Mouse (Mus musculus) right cerebral cortex, postnatal 10 days (tissue): ENCODE measurements around the gene Rgs2.

ENCODE experiments used
- DNase-seq, 2 experiments: peaks; one replicate each; pipeline ENCODE4 v3.0.0; 2021; ENCODE audit warnings: low spot score in 2 of 2

Gene Rgs2

DNA sequence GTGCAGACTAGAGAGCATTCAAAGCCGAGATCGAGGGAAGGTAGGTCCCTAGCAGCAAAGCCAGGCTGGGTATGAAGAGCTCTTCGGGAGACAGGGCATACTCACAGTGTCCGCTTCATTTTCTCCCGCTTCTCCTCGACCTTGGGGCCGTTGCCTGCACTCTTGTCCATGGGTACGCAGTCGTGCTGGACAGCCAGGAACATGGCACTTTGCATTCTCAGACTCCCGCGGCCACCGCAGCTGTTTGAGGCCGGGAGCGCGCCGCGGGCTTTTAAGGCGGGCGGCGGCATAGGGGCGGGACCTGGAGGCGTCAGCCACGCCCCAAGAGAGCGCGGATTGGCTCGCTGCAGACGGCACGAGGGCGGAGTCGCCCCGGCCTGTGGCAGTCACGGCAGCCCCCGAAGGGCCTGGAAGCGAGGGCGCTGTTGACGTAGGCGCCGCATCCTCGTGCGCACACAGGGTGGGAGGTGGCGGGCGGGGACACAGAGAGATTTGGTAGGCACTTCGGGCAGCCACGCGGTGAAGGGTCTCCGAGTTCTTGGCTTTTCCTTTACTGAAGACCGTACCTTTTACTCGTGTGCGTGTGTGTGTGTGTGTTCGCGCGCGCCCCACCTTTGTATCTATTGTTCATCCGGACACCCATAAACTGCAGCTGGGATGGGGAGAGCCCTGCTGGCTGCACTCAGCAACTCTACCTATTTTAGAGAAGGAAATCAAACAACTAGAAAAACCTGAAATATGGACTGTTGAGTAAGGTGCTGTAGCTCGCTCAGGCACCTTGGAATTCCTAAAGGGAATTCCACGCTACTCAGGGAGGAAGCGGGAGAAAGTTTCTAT is at the start of gene Rgs2:
Gene Rgs2, minus strand, starts transcription at position 258 of the 837 bp plus-strand sequence.
- peak; percentile 98 for DNase-seq

DNA sequence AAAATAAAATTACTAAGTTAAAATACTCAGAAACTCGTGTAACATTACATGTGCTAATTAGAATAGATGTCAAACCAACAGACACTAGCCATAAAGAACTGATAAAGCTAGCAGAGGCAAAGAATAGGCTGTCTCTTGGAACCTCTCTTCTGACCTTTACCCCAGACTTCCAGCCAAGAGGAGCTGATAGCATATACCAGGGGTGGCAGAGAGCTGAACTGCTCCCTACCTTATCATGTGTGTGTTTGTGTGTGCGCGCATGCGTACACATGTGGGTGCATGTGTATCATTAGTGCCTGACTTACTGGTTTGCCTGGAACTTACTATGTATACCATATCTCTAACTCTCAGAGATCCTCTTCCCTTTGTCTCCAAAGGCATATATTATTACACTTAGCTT is 49.4 kb upstream of the Rgs2 start:
- DNase-seq: no peak

DNA sequence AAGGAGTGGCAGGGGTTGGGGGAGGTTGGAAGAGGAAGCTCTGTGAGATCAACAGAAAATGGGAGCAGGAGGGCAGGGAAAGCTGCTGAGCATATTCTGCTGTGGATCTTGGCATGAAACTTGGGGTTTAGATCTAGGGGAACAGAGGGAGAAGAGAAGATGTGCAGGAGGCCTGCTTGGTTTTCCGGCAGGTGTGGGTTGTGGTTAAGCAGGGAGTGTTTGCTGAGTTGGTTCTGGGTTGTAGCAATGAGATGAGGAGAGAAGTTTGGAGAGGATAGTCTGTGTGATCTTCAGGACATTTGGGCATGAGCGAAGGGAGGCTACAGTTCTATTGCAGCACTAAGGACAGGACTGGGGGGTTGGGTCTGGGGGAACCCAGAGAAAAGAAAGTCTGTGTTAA is 37.9 kb upstream of the Rgs2 start:
- no peak for DNase-seq

DNA sequence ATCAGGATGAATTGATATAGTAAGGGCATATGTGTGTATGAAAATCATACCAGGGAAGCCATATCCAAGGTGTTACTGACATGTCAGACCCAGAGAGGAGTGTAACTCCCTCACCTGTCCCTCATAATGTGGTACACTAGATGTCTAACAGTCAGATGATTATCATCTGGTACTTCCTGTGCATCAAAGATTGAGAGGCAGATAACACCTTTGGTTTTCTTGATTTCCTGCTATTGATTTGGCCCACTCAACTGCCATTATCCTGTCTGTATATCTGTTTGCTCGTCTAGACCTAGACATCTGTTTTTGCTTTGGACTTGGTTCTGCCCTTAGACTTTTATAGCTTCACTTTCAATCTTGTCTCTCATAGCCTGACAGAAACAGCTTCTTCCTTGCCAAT is 29.5 kb upstream of the Rgs2 start:
- no peak for DNase-seq

DNA sequence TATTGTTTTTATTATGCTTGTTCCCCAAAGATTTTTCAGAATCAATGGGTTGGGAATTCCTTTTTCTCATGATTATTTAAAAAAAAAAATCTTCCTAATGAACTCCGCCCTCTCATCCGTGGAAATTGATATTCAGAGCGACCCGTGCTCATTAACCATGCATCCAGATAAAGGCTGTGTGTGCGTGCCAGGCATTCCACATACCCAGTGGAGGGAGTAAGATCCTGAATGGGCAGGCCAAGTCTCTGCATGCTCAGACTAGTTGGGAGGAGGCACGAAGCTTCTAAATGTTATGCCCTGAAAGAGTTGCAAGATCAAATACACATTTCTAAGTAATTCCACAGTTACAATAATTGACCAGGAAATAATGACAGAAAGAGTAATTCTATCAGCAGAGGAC is 26.5 kb upstream of the Rgs2 start:
- no peak for DNase-seq

DNA sequence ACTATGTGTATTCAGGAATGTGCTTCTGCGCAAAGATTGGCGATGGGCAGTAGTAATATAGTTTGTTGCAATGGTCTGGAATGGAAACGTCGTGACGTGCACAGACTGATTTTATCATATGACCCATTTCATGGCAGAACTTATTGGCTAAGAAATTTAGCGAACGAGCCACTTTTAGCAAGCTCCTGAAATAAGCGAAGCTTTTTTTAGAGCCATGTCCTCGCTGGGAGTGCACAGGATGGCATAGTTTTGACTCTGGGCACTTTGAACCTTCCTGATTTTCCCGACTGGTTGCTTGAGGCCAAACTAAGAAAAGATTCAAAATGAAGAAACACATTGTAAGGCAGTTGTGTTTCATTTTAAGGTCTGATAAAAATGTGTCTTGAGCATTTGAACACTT is 25.7 kb upstream of the Rgs2 start:
- DNase-seq: peak; percentile 31 to 41

DNA sequence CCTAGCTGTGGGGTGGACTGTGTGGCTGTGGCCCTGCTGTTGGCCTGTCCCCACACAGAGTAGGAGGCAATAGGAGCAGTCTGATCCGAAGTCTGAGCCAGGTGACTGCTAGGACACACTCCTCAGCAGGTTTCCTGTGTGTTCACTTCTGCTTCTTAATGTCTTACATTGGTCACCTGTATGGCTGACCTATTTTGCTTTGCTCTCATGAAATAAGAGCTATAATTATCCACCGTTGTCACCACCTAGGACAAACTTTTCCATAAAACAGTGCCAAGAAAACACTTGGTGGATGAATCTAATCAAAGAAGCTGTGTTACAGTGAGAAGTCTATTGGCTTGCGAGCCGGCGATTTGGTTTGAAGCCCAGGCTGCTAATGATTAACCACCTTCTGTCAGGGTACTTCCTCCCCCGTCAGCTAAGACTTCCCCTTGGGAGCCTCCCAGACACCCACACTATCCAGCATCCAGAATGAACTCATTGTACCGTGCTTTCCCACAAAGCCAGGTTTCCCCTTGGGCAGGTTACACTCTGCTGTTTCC is 14.5 kb upstream of the Rgs2 start:
- DNase-seq: peak; percentile 44 to 47

DNA sequence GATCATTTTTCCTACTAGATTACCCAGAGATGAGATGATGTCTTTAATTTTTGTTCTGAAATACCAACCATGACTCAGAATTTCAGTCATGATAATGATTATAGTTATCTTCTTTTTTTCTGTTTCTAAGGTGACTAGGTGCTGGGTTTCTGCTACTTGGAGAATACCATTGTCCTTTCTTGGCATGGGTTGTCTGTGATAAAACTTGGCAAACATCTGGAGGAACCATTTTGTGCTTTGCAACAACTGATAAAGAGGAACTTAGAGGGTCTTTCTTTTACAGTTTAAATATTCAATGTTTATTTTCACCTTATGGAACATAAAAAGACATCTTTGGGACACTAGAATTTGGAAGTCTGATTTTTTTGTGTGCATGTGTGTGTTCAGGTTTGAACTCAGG is 10.0 kb upstream of the Rgs2 start:
- DNase-seq: no peak

DNA sequence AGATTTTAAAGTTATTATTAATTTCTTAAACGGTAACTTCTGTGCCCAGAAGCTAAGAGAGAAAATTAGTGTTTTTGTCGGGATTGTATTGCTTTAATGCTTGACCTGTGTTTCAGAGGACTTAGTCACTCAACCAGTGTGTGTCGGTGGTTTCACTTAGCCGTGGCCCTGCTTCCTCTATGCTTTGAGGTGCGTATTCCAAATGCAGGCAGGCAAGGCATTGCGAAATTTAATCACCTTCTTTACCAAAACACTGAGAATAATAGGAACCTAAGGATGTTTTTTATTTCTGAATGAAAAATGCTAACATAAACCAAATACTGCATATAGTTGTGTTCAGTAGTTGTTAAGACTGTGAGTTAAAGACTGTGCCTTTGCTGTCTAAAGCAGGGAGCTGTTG is 3.4 kb upstream of the Rgs2 start:
- no peak for DNase-seq

DNA sequence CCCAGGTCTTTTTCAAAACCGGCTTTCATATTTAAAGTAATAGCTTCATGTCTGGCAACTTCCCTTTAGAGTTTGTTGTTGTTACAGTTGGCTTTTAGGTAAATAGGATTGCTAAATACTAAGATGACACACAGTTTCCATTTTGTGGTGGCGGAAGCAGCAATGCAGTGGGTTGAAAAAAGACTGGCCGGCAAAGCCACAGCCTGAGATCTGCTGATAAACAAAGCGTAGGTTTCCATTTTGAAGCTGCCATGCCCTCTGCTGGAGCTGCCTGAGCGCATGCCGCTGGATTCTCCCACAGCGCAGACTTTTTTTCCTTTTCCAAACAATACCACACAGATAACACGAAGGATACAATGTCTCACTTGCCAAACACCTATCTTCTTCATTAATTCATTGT is 2.6 kb upstream of the Rgs2 start:
- peak; percentile 81 to 82 for DNase-seq

DNA sequence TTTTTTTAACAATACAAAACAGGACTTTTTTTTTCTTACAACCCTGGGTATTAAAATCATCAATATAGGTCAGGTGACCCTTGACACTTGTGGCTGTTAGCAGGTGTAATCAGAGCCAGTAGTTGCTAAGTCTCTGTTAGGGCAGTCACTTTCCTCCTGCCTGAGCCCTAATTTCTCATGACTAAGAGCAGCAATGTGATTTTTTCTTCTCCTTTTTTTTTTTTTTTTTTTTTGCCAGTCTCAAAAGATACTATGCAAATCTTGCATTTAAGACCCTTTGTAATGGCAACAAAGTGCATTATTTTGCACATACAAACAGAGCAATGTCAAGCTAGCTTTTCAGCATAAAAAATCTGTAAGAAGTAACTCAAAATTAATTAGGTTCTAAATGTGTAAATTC is 1.7 kb upstream of the Rgs2 start:
- DNase-seq: no peak

DNA sequence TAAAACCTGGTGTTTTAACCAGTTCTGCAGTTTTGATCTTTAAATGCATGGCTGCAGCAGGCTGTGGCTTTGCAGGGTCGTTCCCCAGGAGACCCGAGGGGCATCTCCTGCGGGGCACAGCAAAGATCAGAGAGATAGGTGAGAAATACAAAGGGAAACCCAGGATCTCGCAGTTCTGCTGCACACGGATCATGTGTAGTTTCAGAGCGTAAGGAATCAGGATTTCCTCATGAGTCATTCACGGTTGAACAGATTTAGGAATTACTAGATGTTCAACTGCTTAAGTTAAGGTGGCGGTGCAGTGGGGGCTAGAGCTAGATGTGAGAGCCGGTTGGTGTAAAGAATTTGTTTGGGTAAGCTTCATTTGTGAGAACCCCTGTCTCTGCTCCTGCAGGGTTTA is 780 bp upstream of the Rgs2 start:
- peak in 1 of 2 experiments; percentile 37 for DNase-seq

DNA sequence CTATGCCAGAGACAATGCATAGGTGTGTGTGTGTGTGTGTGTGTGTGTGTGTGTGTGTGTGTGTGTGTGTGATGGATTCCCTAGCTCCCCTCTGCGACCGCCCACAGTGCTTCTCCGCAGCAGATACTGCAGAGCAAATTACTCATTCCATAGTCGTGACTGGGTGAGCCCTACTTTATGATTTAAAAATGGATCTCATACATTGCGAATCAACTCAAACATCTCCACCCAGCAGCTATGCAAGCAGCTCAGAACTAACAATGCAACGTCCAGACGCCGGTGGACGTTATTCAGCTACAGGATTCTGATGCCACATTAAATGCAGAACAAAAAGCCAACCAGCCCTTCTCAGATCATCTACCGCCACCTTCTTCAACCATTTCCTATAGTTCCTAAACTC is 545 bp downstream of the Rgs2 start:
- DNase-seq: peak; percentile 57 to 73

DNA sequence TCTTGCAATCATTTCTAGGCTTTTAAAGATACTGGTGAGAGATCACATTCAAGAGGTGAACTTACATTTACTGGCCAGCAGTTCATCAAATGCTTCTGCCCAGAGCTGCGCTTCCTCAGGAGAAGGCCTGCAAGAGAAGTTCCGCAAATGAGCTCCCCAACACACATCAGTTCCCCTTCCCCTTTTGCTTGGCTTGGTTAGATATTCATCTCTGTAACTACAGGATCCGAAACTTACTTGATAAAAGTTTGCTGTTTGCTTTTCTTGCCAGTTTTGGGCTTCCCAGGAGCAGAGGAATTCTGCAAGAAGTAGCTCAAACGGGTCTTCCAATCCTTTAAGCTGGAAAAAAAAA is 1.3 kb downstream of the Rgs2 start:
- peak in 1 of 2 experiments; percentile 31 for DNase-seq

DNA sequence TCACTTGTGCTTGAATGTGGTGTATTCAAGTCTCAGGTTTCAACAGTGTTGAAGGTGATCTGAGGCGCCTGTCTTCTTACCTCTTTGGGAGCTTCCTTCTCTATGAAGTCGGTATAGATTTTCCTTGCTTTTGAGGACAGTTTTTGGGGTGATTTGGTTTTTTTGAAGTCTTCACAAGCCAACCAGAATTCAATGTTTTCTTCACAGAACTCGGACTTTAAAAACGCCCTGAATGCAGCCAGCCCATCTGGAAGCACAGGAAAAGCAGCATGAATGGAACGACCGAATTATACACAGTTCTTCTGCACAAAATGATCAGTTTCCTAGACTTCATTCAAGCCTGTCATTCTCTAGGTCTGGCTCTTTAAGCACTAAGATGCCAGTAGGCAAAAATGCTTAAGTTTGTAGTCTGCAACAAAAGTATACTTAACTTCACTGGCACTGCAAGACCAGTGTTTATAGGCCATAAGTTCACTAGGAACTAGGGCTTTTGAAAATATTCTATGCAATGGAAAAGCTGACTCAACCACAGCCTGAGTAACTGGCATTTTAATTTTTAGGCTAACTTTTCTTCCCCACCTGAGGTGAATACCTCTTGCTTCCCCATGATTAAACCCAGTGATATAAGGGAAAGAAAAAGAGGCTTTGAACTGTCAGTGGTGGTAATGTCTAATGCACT is 1.8 kb downstream of the Rgs2 start:
- DNase-seq: no peak

DNA sequence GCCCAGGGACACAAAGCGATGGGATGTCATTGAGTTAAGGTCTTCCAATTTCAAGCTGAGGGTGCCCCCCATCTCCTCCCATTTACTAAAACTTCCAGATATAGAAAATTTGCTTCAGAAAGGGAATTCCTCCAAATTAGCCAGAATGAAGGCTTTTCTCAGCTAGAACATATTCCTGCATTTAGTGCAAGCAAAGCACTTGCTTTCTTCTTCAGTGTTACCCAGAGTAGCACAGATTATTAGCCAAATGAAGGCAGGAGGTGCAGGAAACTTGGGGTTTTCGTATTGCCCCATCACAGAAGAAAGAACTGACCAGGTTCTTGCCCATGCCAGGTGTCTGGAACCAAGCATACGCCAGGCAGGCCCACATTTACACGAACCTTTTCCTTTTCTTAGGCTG is 3.7 kb downstream of the Rgs2 start:
- DNase-seq: no peak

DNA sequence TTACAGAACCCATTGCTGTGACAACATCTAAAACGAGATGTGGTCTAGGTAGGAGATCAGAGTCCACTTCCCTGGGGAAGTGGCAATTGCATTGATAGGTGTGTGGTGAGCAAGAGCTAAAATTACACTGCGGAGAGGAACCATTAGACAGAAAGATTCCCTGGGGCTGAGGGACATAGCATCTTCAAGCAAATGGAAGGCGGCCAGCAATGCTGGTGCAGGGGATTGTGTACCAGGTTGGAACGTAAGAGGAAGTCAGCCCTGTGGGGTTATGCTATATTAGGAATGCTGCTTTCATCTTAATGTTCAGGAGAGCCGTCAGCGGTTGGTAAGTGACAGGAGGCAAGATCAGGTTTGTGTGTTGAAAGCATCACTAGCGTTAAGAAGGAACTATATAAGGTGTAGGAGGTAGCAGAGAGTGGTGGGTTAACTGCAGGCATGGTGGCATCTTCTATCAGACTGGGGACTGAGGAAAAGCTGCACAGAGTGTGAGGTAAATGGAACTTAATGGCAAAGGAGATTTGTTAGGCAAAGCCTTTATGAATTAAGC is 4.5 kb downstream of the Rgs2 start:
- DNase-seq: peak in 1 of 2 experiments; percentile 40

DNA sequence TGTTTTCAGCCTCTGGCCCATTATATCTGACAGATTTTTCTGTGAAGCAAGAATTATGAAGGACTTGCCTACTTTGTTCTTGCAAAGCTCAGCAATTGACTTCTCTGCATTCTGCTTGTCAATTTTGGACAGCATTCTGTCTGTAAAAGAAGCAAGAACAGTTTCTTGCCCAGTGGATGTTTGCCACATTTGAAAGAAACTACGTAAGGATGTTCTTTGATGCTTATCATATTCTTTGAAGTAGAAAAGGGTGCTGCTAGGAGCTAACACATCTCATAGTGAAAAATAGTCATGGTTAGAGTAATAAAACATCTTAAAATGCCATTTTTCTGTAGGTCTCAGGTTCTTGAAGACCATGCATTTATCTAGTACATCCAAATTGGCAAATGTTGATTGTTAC is 10.9 kb downstream of the Rgs2 start:
- no peak for DNase-seq

DNA sequence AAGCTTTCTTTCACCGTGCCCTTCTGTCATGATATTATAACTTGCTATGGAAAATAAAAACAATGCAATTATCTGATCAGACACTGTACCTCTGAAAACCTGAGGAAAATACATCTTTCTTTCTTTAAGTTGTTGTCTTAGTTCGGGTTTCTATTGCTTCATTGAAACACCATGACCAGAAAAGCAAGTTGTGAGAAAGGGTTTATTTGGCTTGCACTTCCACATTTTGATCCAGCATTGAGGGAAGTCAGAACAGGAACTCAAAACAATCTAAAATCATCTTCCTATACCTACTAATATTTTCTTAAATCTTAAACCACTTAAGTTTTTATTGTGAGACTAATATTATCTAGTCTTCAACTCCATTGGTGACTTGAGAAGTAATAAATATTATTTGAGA is 11.4 kb downstream of the Rgs2 start:
- DNase-seq: no peak

DNA sequence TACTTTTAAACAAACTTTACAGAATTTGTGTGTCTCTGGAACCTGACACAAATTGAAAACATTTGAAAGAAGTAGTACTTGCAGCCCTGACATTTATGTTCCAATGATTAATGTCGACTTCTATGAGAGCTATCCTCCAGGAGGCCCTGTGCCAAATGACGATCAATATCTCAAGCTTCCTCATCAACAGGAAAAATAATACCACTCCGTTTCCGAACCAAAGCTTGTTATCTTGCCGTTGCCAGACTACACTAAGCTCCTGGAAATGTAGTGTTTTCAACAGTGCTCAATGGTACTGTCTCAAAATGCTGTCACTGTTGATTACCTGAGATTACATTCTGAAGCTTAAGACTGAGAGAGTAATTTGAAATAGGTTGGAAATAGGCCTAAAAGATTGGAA is 13.7 kb downstream of the Rgs2 start:
- DNase-seq: no peak

DNA sequence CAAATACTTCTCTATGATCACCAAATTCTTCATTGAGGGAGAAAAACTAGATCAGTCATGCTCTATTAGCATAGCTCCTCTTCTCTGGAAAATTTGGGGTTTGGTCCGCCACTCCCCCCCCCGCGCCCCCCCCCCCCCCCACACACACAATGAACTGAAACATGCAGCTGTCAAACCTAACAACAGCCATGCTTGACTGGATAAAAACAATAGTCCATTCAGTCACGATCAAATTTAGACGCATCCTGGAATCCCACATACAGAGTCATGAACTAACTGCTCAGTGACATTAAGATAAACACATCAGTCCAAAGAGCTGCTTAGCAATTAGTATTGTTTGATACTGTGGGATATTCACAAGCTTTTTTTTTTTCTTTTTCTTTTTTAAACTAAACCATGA is 14.2 kb downstream of the Rgs2 start:
- DNase-seq: no peak

DNA sequence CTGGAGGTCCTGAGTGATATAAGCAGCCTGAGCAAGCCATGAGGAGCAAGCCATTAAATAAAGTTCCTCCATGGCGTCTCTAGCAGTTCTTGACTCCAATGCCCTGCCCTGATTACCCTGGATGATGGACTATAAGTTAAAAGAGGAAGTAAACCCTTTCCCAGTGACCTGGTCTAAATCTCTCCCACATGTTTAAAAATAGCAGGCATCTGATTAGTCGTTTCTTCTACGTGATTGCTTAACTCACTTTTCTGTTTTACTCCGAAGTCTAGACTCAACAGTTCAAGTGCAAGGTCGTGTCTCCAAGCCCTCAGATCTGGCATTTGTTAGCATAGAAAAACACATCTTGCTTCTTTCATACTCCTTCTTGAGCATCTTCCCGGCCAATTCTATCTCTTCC is 15.2 kb downstream of the Rgs2 start:
- no peak for DNase-seq
